Mouse (Mus musculus): ENCODE data around the gene Syngap1. TPM values are rescaled to one million over a fixed set of nuclear protein-coding genes. Genes with fewer than 3 reads are reported as not detected.

The Syngap1 gene
- polyA plus RNA-seq, 2 experiments, result 2.0 to 82.4 TPM

- 55% methylated on average over 16 of the region's 16 CpGs for WGBS
- H3K36me3 ChIP-seq (ENCODE audit: control insufficient read depth, insufficient read depth, low read length), result peaks cover 32% of the 10 kb centered on the region
- ATAC-seq (ENCODE audit: low FRiP score, low read depth) (no peak), DNase-seq (ENCODE audit: low spot score) (no peak)
- H3K27ac ChIP-seq (replicated peaks; ENCODE audit: low read depth, low read length), result peak overlapping the region; percentile 76; the same call in 1 of the 2 replicates
- H3K4me1 ChIP-seq (ENCODE audit: control insufficient read depth, insufficient read depth, low read length), result peaks cover 39% of the 10 kb centered on the region
- no peaks in the 10 kb centered on the region for H3K9me3 ChIP-seq (ENCODE audit: control insufficient read depth, low read length)
- no peaks in the 10 kb centered on the region for H3K27me3 ChIP-seq (ENCODE audit: control insufficient read depth, insufficient read depth, low read length)
- H3K4me3 ChIP-seq (replicated peaks; ENCODE audit: low read length), result peak overlapping the region; percentile 63
- TF ChIP-seq POLR2A (IDR thresholded peaks at IDR 0.05; ENCODE audit: borderline replicate concordance, extremely low read depth, insufficient read depth, insufficient read length), result no peak
- peak overlapping the region; percentile 49 for H3K9ac ChIP-seq (ENCODE audit: low read depth, low read length, severe bottlenecking)
- peak overlapping the region; percentile 76 for H3K4me2 ChIP-seq (replicated peaks; ENCODE audit: low read depth, low read length, severe bottlenecking)
Observed at GRCm38 (mm10) chr17:26937883-26938695, 3.0 kb upstream of the Syngap1 start.

GRCm38 (mm10) chr17:26938731-26939130 is 2.3 kb upstream of the Syngap1 start:
- no peak for ATAC-seq (ENCODE audit: low FRiP score, low read depth)
- Histone ChIP-seq H3K27me3 (ENCODE audit: control insufficient read depth, insufficient read depth, low read length) (no peaks in the 10 kb centered on the region), H3K4me1 (ENCODE audit: control insufficient read depth, insufficient read depth, low read length) (peaks cover 35% of the 10 kb centered on the region), H3K9me3 (ENCODE audit: control insufficient read depth, low read length) (no peaks in the 10 kb centered on the region), H3K36me3 (ENCODE audit: control insufficient read depth, insufficient read depth, low read length) (peaks cover 32% of the 10 kb centered on the region), H3K9ac (ENCODE audit: low read depth, low read length, severe bottlenecking) (peak overlapping the region; percentile 49), H3K4me3 (replicated peaks; ENCODE audit: low read length) (peak overlapping the region; percentile 63), H3K27ac (replicated peaks; ENCODE audit: low read depth, low read length) (peak overlapping the region; percentile 76), H3K4me2 (replicated peaks; ENCODE audit: low read depth, low read length, severe bottlenecking) (peak overlapping the region; percentile 76)
- no peak for DNase-seq (ENCODE audit: low spot score)
- TF ChIP-seq POLR2A (IDR thresholded peaks at IDR 0.05; ENCODE audit: borderline replicate concordance, extremely low read depth, insufficient read depth, insufficient read length), result no peak
- WGBS, result under 1% methylated on average over 22 of the region's 22 CpGs

- Histone ChIP-seq H3K27ac (replicated peaks; ENCODE audit: low read depth, low read length) (peak within 1 kb of the TSS; percentile 93), H3K4me1 (ENCODE audit: control insufficient read depth, insufficient read depth, low read length) (peaks cover 31% of the 10 kb centered on the region), H3K36me3 (ENCODE audit: control insufficient read depth, insufficient read depth, low read length) (peaks cover 32% of the 10 kb centered on the region), H3K27me3 (ENCODE audit: control insufficient read depth, insufficient read depth, low read length) (no peaks in the 10 kb centered on the region), H3K4me2 (replicated peaks; ENCODE audit: low read depth, low read length, severe bottlenecking) (peak within 1 kb of the TSS; percentile 76), H3K9me3 (ENCODE audit: control insufficient read depth, low read length) (no peaks in the 10 kb centered on the region), H3K9ac (ENCODE audit: low read depth, low read length, severe bottlenecking) (peak within 1 kb of the TSS; percentile 58), H3K4me3 (replicated peaks; ENCODE audit: low read length) (peak within 1 kb of the TSS; percentile 63)
- DNase-seq (ENCODE audit: low spot score) (peak; percentile 99), ATAC-seq (ENCODE audit: low FRiP score, low read depth) (peak; percentile 97)
- peak; percentile 71; the same call in 1 of the 2 replicates for TF ChIP-seq POLR2A (IDR thresholded peaks at IDR 0.05; ENCODE audit: borderline replicate concordance, extremely low read depth, insufficient read depth, insufficient read length)
- under 1% methylated on average over 68 of the region's 70 CpGs for WGBS
Observed at GRCm38 (mm10) chr17:26939178-26939972, 1.7 kb upstream of the Syngap1 start, which contains the start of gene Cuta. Gene Cuta, minus strand, starts transcription at chr17:26939569.

- 3% methylated on average over 3 of the region's 3 CpGs for WGBS
- H3K4me2 ChIP-seq (replicated peaks; ENCODE audit: low read depth, low read length, severe bottlenecking), result peak overlapping the region; percentile 76
- peaks cover 26% of the 10 kb centered on the region for H3K36me3 ChIP-seq (ENCODE audit: control insufficient read depth, insufficient read depth, low read length)
- DNase-seq (ENCODE audit: low spot score) (no peak), ATAC-seq (ENCODE audit: low FRiP score, low read depth) (no peak)
- peaks cover 31% of the 10 kb centered on the region for H3K4me1 ChIP-seq (ENCODE audit: control insufficient read depth, insufficient read depth, low read length)
- H3K27ac ChIP-seq (replicated peaks; ENCODE audit: low read depth, low read length), result peak overlapping the region; percentile 93
- H3K9ac ChIP-seq (ENCODE audit: low read depth, low read length, severe bottlenecking), result peak overlapping the region; percentile 58
- H3K4me3 ChIP-seq (replicated peaks; ENCODE audit: low read length), result peak overlapping the region; percentile 63
- 0 out of 2 replicates have a peak, but pooled peaks have one; percentile 2 for TF ChIP-seq POLR2A (IDR thresholded peaks at IDR 0.05; ENCODE audit: borderline replicate concordance, extremely low read depth, insufficient read depth, insufficient read length)
- H3K27me3 ChIP-seq (ENCODE audit: control insufficient read depth, insufficient read depth, low read length), result no peaks in the 10 kb centered on the region
- H3K9me3 ChIP-seq (ENCODE audit: control insufficient read depth, low read length), result no peaks in the 10 kb centered on the region
Observed at GRCm38 (mm10) chr17:26939973-26940300, 1.1 kb upstream of the Syngap1 start.

GRCm38 (mm10) chr17:26941841-26942570 is 953 bp downstream of the Syngap1 start:
- 18% methylated on average over 4 of the region's 4 CpGs for WGBS
- Histone ChIP-seq H3K4me1 (ENCODE audit: control insufficient read depth, insufficient read depth, low read length) (peaks cover 49% of the 10 kb centered on the region), H3K27ac (replicated peaks; ENCODE audit: low read depth, low read length) (peak overlapping the region; percentile 73), H3K27me3 (ENCODE audit: control insufficient read depth, insufficient read depth, low read length) (no peaks in the 10 kb centered on the region), H3K4me2 (replicated peaks; ENCODE audit: low read depth, low read length, severe bottlenecking) (peak overlapping the region; percentile 58), H3K4me3 (replicated peaks; ENCODE audit: low read length) (peak overlapping the region; percentile 50), H3K9ac (ENCODE audit: low read depth, low read length, severe bottlenecking) (peak overlapping the region; percentile 62), H3K36me3 (ENCODE audit: control insufficient read depth, insufficient read depth, low read length) (peaks cover 6% of the 10 kb centered on the region), H3K9me3 (ENCODE audit: control insufficient read depth, low read length) (no peaks in the 10 kb centered on the region)
- DNase-seq (ENCODE audit: low spot score) (no peak), ATAC-seq (ENCODE audit: low FRiP score, low read depth) (no peak)
- no peak for TF ChIP-seq POLR2A (IDR thresholded peaks at IDR 0.05; ENCODE audit: borderline replicate concordance, extremely low read depth, insufficient read depth, insufficient read length)
